Mouse (Mus musculus) ovary, postnatal 14 days (tissue): Measurements from ENCODE around the gene 1700122O11Rik.

Experiments used
- DNase-seq: peaks from one replicate; pipeline ENCODE4 v3.0.0; 2022; ENCODE audit warnings: low spot score

The 1700122O11Rik gene

DNA sequence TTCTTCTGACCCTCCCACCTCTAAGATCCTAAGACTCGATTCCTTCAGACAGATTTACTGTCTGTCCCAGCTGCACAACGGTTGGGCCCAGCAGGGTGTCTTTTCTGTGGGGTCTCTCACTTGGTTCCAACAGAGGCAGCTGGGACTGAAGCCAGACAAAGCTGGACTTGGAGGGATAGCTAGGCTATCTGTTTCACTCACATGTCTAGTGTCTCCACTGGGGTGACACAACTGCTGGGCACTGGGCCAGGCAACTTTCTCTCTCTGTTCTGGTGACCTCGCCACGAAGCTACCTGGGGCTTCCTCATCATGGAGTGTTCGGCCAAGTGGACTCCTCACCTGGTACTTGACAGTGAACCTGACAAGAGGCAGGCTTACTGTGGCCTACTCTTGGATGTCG is 10.4 kb downstream of the 1700122O11Rik start:
- no peak for DNase-seq

DNA sequence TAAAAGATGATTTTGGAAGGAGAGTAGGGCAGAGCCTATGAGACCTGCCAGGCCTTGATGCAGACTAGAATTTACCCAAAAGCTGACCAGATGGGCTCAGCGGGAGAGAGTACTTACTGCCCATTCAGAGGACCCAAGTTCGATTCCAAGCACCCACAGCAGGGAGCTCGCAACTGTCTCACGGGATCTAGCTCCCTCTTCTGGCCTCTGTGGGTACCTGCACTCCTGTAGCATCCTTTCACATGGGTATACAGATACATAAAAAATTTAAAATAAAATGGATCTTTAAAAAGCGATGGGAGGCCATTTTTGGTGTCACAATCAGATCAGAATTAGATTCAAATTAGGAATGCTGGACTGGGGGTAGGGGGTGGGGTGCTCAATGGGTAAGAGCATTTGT is 11.1 kb downstream of the 1700122O11Rik start:
- DNase-seq: no peak

DNA sequence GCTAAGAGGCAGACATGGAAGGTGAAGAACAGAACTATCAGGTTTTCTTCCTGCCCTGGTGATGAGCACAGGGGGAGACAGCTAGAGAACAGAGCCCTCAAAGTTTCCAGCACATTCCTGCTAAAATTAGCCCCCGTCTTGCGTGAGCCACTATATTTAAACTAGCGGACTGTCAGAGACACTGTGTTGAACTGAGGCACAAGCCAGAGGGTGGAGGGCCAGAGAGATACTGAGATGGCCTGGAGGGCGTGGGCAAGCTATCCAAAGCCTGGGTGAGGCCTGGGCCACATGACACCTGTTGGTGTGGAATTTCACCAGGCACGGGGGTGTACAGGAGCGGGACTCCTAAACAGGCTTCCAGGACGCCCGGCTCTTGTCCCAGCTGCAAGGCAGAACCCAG is 14.0 kb downstream of the 1700122O11Rik start:
- no peak for DNase-seq

DNA sequence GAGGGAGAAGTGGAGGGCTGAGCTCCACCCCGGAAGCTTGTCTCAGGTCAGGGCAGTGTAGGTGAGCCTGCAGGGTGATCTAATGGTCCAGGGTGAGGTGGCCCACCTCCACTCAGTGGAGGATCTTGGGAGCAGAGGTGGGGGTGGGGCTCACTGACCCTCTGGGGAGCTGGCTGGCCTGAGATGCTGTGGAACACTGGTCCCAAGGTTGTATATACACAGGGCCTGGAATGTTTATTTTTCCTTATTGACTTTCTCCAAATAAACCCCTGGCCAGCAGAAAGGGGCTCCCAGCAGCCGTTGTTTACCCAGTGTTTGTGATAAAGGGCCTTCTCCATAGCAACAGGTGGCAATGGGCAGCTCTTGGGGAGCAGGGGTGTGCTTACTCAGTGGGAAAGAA is 18.5 kb downstream of the 1700122O11Rik start:
- DNase-seq: no peak

DNA sequence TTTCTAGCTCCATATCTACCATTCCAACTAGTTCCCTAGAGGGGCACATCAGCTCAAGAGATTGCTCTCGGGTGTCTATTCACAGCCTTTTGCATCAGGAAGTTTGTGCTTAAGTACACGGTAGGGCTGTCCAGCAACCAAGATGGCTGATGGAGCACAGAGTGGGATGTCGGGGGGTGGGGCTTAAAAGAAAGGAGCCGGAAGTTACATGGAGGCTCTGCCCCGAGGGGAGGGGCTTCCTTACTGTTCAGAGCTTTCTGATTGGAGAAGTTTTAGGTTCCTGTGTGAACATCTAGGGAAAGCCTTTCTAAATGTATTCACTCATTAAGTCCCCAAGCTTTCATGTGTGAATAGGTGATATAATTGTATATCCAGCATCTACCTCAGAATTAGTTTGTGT is 21.5 kb downstream of the 1700122O11Rik start:
- DNase-seq: no peak

DNA sequence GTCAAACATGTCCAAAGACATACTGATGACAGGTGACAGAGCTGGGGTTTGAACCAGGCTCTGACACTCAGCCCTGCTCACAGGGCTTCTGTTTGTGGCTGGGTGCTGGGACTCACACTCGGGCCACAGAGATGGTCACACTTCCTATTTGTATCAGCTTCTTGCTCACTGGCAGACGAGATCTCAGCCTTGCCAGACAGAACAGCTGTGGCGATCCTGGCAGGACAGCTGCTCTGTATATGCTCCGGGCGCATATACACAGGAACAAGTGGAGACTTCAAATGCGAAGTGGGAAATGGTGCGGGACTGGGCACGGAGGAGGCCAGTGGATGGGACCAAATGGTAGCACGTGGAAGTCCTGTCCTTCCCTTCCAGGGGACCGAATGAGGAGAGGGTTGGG is 25.5 kb downstream of the 1700122O11Rik start:
- DNase-seq: no peak

DNA sequence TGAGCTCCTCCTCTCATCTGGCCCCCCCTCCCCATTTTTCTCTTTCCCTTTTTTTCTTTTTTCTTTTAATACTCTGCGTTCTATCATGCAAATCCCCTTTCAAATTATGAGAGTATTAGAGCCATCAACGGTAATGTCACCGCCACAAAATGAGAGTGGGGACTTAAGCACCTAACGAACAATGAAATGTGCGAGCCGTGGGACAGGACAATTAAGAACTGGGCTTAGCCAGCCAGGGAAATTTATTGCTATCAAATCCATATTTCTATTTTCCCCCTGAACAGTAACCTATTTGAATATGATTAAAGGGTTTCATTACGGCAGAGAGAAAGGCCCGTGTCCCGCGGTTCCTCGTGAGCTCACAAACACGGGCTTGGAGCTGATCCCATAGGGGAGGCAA is 27.0 kb downstream of the 1700122O11Rik start:
- DNase-seq: no peak

DNA sequence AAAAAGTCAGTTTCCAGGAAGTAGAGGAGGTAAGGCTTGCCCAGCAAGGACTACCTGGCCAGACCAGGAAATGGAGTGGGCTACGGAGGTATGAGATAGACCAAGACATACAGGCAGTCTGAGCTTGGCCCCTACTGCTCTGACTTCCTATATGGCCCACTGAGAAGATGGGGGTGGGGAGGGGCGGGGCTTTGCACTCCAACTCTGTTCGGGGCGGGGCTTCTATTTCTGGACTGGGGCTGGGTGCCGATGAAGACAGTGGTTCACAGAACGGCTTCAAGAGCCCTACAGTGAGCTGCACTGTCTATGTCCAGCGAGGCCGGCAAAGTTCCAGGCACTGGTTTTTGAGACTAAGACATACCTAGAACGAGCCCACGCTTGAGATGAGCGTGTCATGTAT is 27.8 kb downstream of the 1700122O11Rik start:
- no peak for DNase-seq

DNA sequence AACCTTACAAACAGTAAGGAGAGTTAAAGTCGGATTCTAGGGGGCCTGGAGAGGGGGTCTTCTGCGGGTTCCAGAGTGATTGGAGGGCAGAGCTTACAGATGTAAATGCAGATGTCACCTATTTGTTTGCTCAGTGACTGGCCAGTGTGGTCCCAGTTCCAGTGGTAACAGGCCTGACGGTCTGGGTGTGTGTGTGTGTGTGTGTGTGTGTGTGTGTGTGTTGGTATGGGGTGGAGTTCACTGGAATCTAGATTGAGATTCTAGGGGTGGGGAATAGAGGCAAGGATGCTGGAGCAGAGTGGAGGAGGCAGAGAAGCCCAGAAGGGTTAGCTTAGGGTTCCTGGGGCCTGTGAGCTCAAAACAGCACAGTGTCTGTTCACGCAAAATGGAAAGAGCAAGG is 32.3 kb downstream of the 1700122O11Rik start:
- no peak for DNase-seq

DNA sequence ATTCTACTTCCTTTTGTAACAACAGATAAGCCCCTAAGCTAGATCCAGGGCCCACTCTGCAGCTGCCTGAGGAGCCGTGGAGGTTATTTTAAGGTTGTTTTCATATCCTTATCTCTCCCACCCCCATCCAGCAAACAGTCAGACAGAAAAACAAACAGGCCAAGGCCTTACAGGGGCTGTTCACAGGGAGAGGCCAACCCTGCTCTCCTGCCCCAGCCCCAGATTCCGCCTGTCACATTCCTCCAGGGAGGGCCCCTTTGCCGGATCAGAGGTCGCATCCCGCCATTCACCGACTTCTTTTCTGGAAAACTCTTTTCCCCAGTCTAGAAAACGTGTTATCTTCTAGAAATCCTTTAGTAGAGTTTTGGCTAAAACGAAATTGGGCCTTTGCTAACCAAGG is 33.0 kb downstream of the 1700122O11Rik start:
- DNase-seq: no peak

DNA sequence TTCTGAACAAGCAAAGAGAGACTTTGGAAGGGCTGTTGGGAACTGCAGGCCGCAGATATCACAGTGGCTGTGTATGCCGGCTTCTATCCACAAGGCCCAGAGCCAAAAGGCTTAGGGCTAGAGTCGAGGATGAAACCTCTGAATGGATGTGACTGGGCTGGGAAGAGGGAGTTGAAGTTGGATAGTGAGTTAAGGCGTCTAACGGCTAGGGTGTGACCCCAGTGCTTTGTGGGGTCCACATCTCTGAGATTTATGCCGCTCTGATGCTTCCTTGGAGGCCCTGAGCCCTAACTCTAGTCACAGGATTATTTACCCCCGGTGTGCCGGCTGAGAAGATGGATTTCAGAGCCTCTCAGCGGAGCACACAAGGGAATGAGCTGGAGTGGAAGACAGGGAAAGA is 33.5 kb downstream of the 1700122O11Rik start:
- no peak for DNase-seq

DNA sequence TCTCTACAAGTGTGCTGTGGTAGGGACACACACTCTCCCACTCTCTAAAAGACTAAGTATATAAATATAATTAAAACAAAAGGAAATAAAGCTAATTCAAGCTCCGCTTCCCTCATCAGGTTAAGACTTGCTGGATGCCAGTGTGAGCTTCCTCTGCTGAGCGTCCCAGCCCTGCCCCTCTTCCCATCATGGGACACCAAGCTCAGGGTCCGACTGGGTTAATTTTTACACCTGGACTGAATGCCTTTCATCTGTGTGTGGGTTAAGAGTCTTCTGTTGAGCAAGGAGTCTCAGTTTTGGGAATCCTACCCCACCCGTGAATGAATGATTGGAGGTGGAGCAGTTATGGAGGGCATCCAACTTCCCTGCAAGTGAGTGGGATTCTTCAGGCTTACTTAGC is 35.6 kb downstream of the 1700122O11Rik start:
- DNase-seq: no peak

DNA sequence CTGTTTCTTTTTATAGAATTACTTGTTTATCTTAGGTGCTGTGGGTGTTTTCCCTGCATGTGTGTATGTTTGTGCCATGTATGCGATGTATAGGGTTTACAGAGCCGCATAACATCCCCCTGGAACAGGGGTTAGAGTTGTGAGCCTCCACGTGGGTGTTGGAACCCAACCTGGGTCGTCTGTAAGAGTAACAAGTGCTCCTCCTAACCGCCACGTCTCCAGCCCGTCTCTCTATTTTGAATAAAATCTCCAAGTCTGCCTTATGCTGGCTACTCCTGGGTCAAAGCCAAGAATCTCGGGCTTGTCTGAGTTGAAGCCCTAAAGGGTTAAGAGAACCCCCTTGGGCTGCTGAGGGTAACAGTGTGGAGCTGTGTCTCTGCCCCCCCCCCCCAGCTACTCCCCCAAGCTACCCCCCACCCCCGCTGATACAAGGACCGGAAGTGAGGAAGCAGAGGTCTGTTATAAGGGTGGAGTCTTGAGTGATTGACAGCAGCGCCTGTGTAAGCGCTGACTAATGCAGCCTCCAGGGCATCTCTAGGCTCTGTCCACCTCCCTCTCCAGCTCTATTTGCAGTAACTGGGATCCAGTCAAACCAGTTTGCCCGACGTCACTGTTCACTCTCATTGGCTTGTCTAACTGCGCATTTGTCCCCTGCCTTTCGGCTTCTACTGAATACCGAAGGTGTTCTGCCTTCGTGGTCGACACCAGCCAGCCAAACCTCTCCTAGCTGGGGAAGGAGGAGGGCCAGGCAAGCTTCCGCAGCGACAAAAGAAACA is 36.3 kb downstream of the 1700122O11Rik start:
- DNase-seq: peak; percentile 18

DNA sequence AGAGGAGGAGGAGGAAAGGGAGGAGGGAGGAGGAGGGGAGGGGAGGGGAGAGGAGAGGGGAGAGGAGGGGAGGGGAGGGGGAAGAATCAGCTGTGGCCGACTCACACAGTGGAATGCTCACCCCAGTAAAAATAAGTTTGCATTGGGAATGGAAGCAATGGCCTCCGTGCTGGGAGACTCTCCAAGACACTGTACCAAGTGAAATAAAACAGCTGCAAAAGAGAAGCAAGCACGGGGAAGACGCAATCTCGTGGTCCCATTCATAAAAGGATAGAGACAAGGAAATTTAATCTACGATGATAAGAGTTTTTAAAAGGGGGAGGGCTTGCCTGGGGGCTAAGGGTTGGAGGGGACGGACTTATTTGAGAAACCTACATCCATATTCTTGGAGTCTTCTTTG is 36.9 kb downstream of the 1700122O11Rik start:
- DNase-seq: no peak

DNA sequence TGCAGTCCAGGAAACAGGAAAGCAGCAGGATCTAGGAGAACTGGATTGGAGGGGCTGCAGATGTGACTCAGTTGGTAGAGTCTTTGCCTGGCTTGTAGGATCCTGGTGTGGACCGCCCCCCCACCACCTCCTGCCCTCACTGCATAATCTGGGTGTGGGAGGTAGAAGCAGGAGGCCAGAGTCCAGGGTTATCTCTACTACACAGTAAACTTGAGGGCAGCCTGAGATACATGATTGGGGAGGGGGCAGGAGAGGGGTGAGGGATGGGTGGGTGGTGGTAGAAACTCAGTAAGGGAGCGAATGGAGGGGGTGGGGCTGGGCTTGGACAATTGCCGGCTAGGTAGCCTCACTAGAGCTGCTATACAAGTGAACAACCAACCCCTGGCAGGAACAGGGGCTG is 38.3 kb downstream of the 1700122O11Rik start:
- DNase-seq: no peak

DNA sequence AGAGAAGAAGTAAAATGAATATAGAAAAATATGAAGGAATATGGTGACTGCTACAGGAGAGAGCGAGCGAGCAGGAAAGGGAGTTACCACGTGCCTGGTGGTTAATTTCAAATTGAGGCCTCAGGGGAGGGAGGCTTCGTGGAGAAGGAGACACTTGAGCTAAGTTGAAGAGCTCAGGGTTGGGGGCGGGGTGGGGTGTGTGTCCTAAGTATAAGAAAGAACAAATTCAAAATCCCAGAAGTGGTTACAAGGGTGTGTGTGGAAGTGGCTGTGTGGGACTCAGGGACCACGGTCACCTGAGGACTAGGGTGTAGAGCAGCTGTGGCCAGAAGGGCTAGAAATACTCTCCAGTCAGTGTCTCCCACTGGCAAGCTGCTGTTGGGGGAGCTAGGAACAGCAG is 38.7 kb downstream of the 1700122O11Rik start:
- DNase-seq: no peak

DNA sequence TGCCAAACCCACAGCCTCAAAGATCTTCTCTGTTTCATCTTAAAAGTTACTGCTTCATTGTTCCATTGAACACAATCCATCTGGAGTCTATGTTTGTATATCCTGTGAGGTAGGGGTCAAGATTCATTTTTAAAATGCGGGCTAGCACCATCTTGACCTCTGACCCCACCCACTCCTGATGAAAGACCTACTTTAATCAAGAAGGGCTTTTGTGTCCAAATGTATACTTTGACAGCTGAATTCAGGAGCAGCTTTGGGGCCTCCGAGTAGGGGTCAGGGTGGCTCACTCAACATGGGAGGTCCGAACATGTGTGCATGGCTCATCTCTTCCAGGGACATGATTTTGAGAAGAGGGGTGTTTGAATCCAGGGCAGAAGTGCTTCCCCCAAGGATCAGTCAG is 40.3 kb downstream of the 1700122O11Rik start:
- no peak for DNase-seq

DNA sequence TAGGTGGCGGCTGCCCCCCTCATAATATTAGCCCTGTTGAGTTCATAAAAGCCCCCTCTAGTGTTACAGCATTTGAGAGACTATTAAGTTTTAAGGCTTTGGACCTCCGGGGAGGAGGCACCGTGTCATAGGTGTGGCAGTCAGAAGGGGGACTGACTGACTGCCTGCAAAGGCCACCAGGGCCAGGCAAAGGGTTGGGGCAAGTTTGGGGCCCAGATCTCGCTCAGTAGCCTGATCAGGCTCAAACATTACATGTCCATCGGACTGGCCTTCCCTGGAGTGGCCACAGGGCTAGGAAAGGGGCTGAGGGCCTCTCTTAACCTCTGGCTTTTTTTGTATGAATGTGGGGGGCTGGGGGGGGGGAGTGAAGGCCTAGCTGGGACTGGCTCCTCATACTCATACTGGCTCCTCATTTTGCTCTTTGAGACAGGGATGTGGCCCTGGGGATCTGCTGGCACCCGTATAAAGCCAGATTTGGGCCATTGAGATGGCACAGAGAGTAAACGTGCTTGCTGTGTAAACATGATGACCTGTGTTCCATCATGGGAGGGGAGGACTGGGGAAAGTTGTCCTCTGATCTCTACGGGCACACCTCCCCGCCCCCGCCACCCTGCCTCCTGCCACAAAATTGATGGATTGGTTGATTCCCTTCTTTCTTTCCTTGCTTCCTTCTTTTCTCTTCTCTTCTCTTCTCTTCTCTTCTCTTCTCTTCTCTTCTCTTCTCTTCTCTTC is 47.5 kb downstream of the 1700122O11Rik start:
- no peak for DNase-seq

DNA sequence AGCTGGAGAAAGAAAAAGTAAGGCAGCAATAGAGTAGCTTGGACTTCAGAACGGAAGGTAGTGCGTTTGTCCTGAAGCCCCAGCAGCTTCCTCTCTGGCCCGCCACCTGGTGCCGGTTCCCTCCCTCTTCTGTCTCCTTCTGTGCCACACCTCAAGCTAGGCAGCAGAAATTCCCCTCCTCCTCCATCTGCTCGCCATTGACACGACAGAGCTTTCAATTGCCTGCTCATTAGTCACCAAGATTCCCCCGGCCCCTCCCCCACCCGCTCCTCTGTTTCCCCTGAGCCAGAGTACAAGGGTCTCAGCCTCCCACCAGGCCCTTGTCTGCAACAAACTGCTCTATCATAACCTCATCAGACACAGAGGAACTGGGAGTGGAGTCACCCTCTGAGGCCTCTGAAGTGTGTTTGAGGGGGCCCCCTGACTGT is 48.1 kb downstream of the 1700122O11Rik start:
- DNase-seq: no peak

DNA sequence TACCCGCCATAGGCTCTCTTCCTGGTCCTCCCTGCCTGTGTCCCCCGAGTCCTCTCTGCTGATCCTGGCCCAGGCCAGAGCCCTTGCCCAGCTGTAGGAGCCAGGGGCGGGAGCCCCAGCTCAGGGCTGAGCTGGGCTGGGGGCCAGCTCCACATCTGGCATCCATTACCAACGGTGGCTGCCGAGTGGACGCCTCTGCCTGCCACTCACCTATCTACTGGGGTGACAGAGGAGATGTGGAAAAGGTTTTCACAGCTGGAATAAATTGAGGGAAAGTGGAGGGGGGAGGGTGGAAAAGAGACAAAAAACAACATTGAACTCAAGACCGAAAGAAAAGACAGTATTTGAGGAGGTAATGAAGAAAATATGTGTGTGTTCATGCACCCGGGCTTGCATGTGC is 49.3 kb downstream of the 1700122O11Rik start:
- no peak for DNase-seq

DNA sequence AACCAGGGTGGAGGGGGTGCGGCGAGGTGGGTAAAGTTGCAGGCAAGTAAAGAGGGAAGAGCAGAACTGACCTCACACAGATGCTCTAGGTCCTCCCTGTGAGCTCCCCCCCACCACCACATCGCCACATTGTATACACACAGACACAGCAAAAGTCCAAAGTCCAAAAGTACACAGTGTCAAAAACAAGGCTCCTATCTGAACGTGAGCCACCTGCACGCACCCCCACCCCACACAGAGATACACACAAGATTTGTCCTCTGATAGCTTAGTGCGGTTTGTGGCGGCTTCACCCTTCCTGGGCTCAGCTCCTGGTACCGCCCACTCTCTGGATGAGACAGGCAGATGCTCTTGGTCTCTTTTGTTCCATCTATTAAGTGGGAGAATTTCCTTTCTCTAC is 50.0 kb downstream of the 1700122O11Rik start:
- DNase-seq: no peak
